Mouse (Mus musculus) hindbrain, embryonic 12.5 days (tissue): Measurements from ENCODE around the gene Hlcs. TPM values are rescaled to one million over a fixed set of nuclear protein-coding genes. Genes with fewer than 3 reads are reported as not detected.

ENCODE experiments used
- ATAC-seq: fragments of 200-750 bp; cut with Nextera tagmentation; 2 replicates; pipeline ENCODE4 v1.8.0; 2017; ENCODE audit warnings: moderate TSS enrichment; ENCODE audit not compliant: low FRiP score
- H3K27ac ChIP-seq: fragments of 300-500 bp; sonication (generic); 2 replicates; pipeline ENCODE4 v1.5.1; 2016; ENCODE audit warnings: mild to moderate bottlenecking
- H3K27me3 ChIP-seq: fragments of 300-500 bp; sonication (generic); 2 replicates; pipeline ENCODE4 v1.6.1; 2016; ENCODE audit warnings: mild to moderate bottlenecking
- H3K36me3 ChIP-seq: fragments of 300-500 bp; sonication (generic); 2 replicates; pipeline ENCODE4 v1.6.1; 2016; ENCODE audit warnings: mild to moderate bottlenecking
- H3K4me1 ChIP-seq: fragments of 300-500 bp; sonication (generic); 2 replicates; pipeline ENCODE4 v1.6.1; 2016
- H3K4me2 ChIP-seq: fragments of 300-500 bp; sonication (generic); replicated peaks from 2 replicates; pipeline ENCODE4 v1.6.1; 2016; ENCODE audit warnings: mild to moderate bottlenecking
- H3K4me3 ChIP-seq: fragments of 300-500 bp; sonication (generic); 2 replicates; pipeline ENCODE4 v1.5.1; 2016; ENCODE audit warnings: mild to moderate bottlenecking
- H3K9ac ChIP-seq: fragments of 300-500 bp; sonication (generic); 2 replicates; pipeline ENCODE4 v1.6.1; 2016; ENCODE audit warnings: mild to moderate bottlenecking, moderate library complexity
- H3K9me3 ChIP-seq: fragments of 300-500 bp; sonication (generic); replicated peaks from 2 replicates; pipeline ENCODE4 v1.6.1; 2016; ENCODE audit warnings: mild to moderate bottlenecking
- WGBS: fragments of 180-500 bp; shearing (Covaris S2); methylation state at CpG from one replicate; pipeline ENCODE4 v1.1.7; 2016; 5-methylcytosine and 5-hydroxymethylcytosine counted together
- polyA plus RNA-seq: library from polyadenylated mRNA; unstranded; fragments of >200 nt; fragmentation: Nextera tagmentation; extraction: Ambion mirVana; gene quantifications from 2 replicates; pipeline ENCODE4 v1.2.1, GENCODE M21; 2016

Hlcs gene
- polyA plus RNA-seq, 1 experiment from 2014 or later, result 10.0 TPM

DNA sequence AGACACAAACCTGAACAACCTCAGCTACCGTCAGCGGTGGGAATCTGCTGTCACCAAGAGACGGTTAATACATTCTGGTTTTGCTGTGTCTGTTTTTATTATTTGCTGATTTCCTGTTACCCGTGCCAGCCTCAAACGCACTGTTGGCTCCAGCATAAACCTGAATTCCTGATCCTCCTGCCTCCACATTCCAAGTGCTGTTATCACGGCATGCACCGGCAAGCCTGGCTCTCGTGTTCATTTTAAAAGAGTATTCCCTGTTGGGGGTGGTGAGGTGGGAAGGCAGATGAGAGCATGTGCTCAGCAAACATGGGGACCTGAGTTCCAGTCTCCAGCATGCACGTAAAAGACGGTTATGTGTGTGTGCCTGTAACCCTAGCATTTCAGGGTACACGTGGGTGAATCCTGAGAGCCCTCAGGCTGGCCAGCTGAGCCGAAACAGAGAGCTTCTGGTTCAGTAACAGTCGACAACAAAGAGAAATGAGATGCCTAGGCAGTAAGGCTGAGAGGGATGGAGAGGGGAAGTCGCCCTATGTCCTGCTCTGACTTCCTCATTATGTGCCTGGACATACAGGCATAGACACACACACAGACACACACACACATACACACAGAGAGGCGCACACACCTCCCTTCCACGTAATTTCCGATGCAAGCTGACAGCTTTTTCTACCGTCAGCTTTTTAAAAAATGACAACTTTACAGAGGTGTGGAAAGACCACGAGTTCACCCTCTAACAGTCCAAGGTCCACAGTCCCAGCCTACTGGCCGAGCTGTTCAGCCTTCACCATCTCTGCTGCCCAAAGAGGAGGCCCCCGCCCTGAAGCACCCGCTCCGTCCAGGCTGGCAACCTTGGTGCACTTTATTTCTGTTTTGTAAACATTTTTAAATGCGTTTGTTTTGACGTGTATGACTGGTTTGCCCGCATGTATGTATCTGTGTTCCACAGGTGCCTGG, 107.6 kb downstream of the Hlcs start:
- Histone ChIP-seq H3K4me3 (no peak overlapping the region), H3K27me3 (peaks cover 5% of the 10 kb centered on the region; the same call in 1 of the 2 replicates), H3K4me2 (no peak overlapping the region), H3K9me3 (no peaks in the 10 kb centered on the region), H3K4me1 (0 out of 2 replicates have a peak, but pooled peaks cover 4% of the 10 kb centered on the region), H3K36me3 (no peaks in the 10 kb centered on the region), H3K27ac (no peak overlapping the region), H3K9ac (no peak overlapping the region)
- ATAC-seq, result no peak
- WGBS, result 80% methylated on average over 26 of the region's 26 CpGs

DNA sequence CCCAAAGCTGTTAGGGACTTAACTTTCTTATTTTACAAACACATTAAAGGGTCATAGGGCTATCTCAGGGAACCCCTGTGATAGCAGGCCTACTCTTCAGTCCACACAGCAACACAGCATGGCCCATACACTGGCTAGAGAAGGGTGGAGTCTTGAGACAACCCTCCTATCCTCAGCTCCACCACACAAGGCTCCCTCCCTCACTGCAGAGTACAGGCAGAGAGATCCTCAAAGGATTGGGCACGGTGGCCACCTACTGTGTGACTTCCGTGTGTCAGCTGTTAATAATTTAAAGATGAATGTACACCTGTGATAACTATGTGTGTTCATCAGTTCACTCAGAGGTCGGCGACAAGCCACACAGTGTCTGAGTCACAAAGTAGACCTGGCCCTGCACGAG, 112.0 kb downstream of the Hlcs start:
- 0 out of 2 replicates have a peak, but pooled peaks cover 4% of the 10 kb centered on the region for H3K4me1 ChIP-seq
- H3K4me2 ChIP-seq, result no peak overlapping the region
- no peak for ATAC-seq
- H3K9ac ChIP-seq, result no peak overlapping the region
- 56% methylated on average over 5 of the region's 5 CpGs for WGBS
- no peaks in the 10 kb centered on the region for H3K36me3 ChIP-seq
- no peak overlapping the region for H3K4me3 ChIP-seq
- no peak overlapping the region for H3K27ac ChIP-seq
- H3K9me3 ChIP-seq, result no peaks in the 10 kb centered on the region
- H3K27me3 ChIP-seq, result no peaks in the 10 kb centered on the region

DNA sequence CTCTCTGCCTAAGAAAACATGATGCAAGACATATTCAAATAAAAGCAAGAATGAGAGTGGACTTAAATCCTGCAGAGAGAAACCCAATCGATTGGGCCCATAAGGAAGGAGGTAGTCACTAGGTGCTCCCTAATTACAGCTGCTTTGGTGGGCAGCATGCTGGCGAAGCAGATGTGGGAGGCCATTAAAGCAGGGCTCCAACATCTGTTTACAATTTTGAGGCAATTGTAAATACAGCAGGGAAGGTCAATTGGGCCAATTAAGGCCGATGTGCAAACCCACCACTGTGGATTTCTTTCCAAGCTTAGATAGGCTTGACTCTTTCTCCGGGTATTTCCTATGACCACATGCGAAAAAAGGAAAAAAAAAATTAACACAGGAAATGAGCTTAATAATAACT, 117.5 kb downstream of the Hlcs start:
- Histone ChIP-seq H3K36me3 (no peaks in the 10 kb centered on the region), H3K9ac (no peak overlapping the region), H3K9me3 (no peaks in the 10 kb centered on the region), H3K27ac (no peak overlapping the region), H3K4me1 (no peaks in the 10 kb centered on the region), H3K27me3 (peaks cover 9% of the 10 kb centered on the region; the same call in 1 of the 2 replicates), H3K4me2 (no peak overlapping the region), H3K4me3 (no peak overlapping the region)
- 73% methylated on average over 5 of the region's 5 CpGs for WGBS
- no peak for ATAC-seq

DNA sequence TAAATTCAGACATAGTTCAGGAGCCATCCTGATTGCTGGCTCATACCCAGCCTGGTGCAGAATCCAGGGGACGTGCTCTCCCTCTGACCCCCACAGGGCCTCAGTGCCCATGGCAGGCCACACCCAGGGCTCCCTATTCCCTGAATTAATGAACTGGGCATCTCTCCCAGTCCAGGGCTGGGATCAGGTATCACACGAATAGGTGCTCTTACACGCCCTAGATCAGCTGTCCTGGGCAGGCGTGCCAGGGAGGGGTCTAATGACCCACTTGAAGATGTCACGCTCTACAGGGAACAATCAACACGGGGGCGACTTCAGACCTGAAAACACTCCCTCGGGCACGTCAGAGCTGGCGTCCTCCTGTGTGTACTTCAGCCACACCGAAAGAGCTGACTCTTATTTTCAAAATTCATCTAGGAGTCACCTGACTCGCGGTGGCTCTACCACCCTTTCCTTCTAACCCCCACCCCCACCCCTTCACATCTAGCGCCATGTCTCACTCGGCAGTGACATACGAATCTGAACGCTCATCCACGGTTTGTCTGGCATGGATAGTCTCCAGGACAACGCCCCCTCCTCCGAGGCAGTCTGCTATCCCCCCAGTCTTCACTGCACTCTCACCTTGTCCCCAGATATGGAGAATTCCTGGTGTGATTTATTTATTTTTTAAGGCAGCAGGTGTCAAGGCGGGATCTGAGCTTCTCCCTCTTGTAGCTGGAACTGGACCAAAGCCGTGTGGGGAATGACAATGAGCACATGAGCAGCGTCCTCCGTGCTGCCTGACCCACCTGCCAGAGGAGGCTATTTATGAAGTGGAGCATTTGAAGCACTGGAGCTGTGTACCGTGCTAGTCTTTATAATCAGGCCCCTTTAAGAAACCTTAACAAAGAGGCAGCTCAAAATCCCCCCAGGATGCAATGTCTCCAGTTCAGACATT, 121.7 kb downstream of the Hlcs start:
- H3K36me3 ChIP-seq, result no peaks in the 10 kb centered on the region
- H3K27ac ChIP-seq, result no peak overlapping the region
- H3K9ac ChIP-seq, result no peak overlapping the region
- whole genome bisulfite sequencing, result 85% methylated on average over 25 of the region's 25 CpGs
- no peaks in the 10 kb centered on the region for H3K9me3 ChIP-seq
- no peak overlapping the region for H3K4me3 ChIP-seq
- ATAC-seq, result no peak
- H3K4me2 ChIP-seq, result no peak overlapping the region
- H3K27me3 ChIP-seq, result peaks cover 15% of the 10 kb centered on the region; the same call in 1 of the 2 replicates
- no peaks in the 10 kb centered on the region for H3K4me1 ChIP-seq

DNA sequence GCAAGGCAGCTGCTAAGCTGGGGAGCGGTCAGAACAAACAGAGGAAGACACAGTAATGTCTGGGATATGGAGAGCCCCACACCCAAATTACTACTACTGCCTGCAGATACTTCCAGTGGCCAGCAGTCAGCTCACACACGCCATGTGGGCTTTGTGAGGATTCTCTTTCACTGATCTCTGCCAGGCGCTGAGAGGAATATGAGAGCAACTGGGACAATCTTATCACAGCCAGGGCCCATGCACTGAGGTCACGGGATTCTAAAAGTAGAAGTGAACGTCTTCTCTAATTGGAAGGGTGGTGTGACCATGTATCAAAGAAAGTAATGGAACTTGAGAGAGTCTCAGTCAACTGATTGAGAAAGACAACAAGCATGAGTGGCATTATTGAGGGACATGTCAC, 123.1 kb downstream of the Hlcs start:
- H3K27me3 ChIP-seq, result peaks cover 15% of the 10 kb centered on the region; the same call in 1 of the 2 replicates

DNA sequence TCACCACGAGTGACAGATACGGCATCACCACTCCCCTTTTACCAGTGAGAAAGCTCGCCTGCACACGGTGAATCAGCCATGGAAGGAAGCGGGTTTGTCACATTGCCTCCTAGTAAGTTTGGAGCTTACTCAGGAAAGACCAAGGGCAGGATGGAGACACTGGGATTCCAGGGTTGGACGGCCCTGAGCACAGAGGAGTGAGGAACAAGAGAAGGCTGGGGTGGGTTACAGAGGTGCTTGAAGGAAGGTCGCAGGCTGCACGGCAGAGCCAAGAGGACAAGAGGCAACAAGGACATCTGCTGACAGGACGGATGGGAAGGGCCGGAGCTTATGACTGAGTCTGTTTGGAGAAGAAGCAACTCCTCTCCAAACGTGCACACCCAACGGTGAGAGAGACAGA, 126.8 kb downstream of the Hlcs start:
- Histone ChIP-seq H3K4me2 (no peak overlapping the region), H3K27ac (no peak overlapping the region), H3K9ac (no peak overlapping the region), H3K4me3 (no peak overlapping the region), H3K4me1 (no peaks in the 10 kb centered on the region), H3K9me3 (no peaks in the 10 kb centered on the region), H3K36me3 (no peaks in the 10 kb centered on the region), H3K27me3 (peaks cover 23% of the 10 kb centered on the region)
- 84% methylated on average over 12 of the region's 12 CpGs for WGBS
- no peak for ATAC-seq

More for the DNA sequence above, 123.1 kb downstream of the Hlcs start:
- no peaks in the 10 kb centered on the region for H3K36me3 ChIP-seq
- H3K9me3 ChIP-seq, result no peaks in the 10 kb centered on the region
- H3K9ac ChIP-seq, result no peak overlapping the region
- H3K4me3 ChIP-seq, result no peak overlapping the region
- no peak overlapping the region for H3K4me2 ChIP-seq
- no peak overlapping the region for H3K27ac ChIP-seq
- 89% methylated on average over 5 of the region's 5 CpGs for WGBS
- ATAC-seq, result no peak
- H3K4me1 ChIP-seq, result no peaks in the 10 kb centered on the region

DNA sequence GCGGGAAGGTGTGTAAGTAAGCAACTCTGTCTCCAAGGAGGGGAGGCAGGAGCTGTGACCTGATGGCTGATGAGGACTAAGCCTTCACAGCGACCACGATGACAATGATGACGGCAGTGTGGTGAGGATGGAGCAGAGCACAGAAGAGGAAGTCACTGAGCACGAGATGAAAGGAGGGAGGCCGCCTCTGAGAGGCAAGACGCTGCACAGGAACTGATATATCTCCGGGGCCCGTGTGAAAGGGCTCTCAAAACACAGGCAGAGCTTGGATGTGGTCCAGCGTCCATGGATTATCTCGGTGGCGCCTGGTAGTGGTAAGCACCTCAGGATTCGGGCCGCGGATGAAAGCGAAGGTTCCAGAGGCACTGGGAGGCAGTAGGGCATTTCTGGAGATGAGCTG, 127.9 kb downstream of the Hlcs start:
- H3K27me3 ChIP-seq, result peaks cover 33% of the 10 kb centered on the region
- 83% methylated on average over 16 of the region's 16 CpGs for WGBS

DNA sequence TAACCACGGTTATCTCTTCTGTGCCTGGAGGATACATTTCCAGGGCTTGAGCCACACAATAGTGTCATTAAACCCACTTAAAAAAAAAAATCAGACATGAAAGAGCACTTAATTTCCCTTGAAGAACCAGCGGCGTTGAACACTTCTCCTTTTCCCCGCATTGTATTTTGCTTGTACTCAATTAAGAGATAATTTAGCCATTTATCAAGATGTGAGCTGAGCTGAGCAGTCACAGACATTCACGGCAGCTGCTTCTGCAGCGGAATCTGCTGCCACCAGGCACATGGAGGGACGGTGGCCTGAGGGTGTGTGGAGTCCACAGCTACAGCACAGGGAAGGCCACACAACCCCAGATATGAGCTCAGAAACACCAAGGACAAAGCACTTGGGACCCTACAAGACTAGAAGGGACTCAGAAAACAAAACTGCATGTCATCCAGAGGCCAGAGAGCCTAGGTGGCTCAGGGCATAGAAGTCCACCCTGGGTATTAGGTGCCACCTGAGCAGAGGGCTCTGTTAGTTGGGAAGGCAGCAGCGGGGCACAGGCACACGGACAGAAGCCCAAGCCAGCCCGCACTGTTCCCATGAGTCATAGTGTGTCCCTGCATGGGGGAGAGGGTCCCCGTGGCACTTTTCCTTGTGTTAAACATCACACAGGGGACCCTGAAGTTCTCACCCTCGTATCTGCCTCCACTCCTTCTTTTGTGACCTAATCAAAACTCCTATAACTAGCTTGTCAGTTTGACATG, 133.1 kb downstream of the Hlcs start:
- Histone ChIP-seq H3K4me2 (peak overlapping the region; percentile 39), H3K36me3 (no peaks in the 10 kb centered on the region), H3K9me3 (no peaks in the 10 kb centered on the region), H3K4me1 (peaks cover 31% of the 10 kb centered on the region), H3K9ac (no peak overlapping the region), H3K27ac (peak overlapping the region; percentile 35; the same call in 1 of the 2 replicates), H3K4me3 (no peak overlapping the region), H3K27me3 (peaks cover 50% of the 10 kb centered on the region)
- ATAC-seq, result no peak
- WGBS, result 38% methylated on average over 12 of the region's 12 CpGs

More for the DNA sequence above, 127.9 kb downstream of the Hlcs start:
- no peak overlapping the region for H3K4me2 ChIP-seq
- H3K36me3 ChIP-seq, result no peaks in the 10 kb centered on the region
- H3K4me1 ChIP-seq, result peaks cover 2% of the 10 kb centered on the region
- no peak overlapping the region for H3K27ac ChIP-seq
- no peak overlapping the region for H3K9ac ChIP-seq
- H3K4me3 ChIP-seq, result no peak overlapping the region
- no peak for ATAC-seq
- no peaks in the 10 kb centered on the region for H3K9me3 ChIP-seq

DNA sequence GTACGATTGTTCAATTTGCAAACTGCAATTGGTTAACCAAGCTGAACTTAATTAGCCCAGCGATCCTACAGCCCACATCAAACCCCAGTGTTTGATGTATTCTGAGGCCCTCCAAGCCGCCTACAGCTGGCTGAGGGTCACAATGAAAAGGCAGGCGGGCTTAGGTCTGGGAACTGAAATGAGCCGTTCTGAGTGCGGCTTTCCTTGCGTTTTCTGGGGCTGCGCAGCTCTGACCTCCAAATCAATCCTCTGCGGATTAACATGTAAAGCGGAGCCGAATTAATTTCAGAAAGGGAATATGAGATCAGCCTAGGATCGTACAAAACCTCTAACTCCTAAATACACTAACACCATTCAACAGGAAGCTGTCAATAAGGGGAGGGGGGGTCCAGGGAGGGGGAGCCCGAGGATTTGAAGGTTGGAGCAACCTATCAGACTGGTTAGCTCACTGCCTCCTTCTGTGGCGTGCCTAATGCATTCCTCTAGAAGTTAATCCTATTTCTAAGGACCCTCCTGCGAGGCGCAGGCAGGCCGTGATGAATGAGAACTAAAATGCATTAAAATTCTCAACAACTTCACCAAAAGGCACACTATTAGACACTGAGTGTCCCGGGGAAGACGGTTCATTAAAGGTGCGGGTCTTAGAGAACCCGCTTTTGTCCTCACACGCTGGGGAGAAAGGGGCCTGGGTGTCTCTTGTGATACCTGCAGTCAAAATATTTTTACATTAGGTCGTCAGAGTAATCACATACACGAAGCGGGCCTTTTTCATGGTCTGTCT, 133.8 kb downstream of the Hlcs start:
- Histone ChIP-seq H3K4me1 (peaks cover 31% of the 10 kb centered on the region), H3K9me3 (no peaks in the 10 kb centered on the region), H3K27me3 (peaks cover 56% of the 10 kb centered on the region), H3K4me2 (peak overlapping the region; percentile 39), H3K4me3 (no peak overlapping the region), H3K36me3 (no peaks in the 10 kb centered on the region), H3K27ac (peak overlapping the region; percentile 35; the same call in 1 of the 2 replicates), H3K9ac (no peak overlapping the region)
- ATAC-seq, result peak; percentile 56
- WGBS, result 9% methylated on average over 25 of the region's 25 CpGs

DNA sequence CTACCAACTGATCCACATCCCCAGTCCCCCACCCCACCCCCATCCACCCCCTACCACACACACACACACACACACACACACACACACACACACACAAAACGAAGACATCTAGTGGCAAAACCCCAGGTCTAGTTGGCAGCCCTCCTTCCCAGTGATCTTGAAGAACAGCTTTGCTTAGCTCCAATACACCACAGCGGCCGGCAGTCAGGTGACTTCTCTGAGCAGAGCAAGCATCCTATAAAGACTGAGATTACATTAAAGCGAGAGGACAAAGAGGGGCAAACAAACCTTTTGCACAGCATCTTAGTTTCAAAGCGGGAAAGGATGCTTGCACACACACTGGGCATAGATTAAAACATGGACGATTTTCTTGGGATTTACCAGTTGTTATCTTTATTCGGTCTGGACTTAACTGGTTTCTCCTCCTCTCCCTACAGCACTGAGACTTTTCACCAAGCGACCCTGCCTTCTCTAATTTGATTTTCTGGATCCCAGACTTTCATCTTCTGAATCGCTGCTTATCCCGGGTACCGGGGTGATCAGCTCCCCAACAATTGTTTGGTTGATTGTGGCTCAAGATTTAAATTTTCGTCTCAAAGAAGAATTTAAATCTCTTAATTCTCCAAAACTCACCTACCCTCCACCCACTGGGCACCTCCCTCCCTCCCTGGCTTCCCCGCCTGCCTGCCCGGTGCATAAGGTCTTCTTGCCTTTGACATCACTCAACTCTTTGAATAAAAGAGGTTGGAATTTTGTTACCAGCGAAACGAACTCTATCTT, 134.7 kb downstream of the Hlcs start:
- Histone ChIP-seq H3K4me2 (peak overlapping the region; percentile 39; the same call in 1 of the 2 replicates), H3K27me3 (peaks cover 57% of the 10 kb centered on the region), H3K9ac (no peak overlapping the region), H3K4me1 (peaks cover 31% of the 10 kb centered on the region), H3K9me3 (no peaks in the 10 kb centered on the region), H3K36me3 (no peaks in the 10 kb centered on the region), H3K27ac (no peak overlapping the region), H3K4me3 (no peak overlapping the region)
- WGBS, result 46% methylated on average over 16 of the region's 16 CpGs
- no peak for ATAC-seq
